Mouse (Mus musculus) urinary bladder, postnatal 4 days (tissue): ENCODE results near the gene Eef1g.
"Not testable (repeated sequence)": the region's sequence is repeated elsewhere in the genome, so short reads cannot be mapped to it uniquely, and the experiment has no call there.

Experiments used
- DNase-seq, 2 experiments: peaks; one replicate each; pipeline ENCODE4 v3.0.0; 2021 to 2022; ENCODE audit warnings: low spot score in 2 of 2

The Eef1g gene

GRCm38 (mm10) chr19:8944750-8945149 lies 22.1 kb upstream of the Eef1g start:
- DNase-seq: peak; percentile 71 to 82

GRCm38 (mm10) chr19:8945251-8945650 lies 21.6 kb upstream of the Eef1g start:
- DNase-seq: no peak

DNA sequence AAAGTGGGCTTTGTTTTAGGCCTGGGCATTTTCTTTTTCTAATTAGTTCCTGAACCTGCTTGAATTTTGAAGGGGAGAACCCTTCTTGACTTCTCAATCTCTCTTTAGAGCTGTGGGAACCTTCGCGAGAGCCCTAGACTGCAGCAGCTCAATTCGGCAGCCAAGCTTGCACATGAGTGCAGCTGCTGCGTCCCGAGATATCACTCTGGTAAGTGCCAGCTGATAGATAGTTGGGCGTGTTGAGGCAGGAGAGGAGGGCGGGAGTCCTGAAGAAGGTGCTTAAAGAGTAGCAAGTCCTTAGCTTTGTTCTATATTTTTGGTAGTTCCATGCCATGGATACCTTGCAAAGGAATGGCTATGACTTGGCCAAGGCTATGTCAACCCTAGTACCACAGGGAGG lies 19.9 kb upstream of the Eef1g start:
- DNase-seq: no peak

DNA sequence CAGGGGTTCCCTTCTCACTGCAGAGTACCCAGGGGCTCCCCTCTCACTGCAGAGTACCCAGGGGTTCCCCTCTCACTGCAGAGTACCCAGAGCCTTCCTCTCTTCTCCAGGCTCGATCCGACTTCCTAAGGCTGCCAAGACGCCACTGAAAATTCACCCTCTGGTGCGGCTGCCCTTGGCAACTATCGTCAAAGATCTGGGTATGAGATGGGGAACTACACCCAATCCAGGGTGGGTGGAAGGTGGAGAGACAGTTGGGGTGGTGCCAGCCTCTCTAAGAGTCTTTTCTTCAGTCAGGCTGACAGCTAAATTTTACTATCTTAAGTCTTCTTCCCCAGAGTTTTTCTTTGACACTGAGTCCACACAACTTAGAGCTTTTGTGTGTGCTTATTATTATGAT lies 16.7 kb upstream of the Eef1g start:
- DNase-seq: no peak

GRCm38 (mm10) chr19:8952241-8952640 lies 14.6 kb upstream of the Eef1g start:
- DNase-seq: no peak

DNA sequence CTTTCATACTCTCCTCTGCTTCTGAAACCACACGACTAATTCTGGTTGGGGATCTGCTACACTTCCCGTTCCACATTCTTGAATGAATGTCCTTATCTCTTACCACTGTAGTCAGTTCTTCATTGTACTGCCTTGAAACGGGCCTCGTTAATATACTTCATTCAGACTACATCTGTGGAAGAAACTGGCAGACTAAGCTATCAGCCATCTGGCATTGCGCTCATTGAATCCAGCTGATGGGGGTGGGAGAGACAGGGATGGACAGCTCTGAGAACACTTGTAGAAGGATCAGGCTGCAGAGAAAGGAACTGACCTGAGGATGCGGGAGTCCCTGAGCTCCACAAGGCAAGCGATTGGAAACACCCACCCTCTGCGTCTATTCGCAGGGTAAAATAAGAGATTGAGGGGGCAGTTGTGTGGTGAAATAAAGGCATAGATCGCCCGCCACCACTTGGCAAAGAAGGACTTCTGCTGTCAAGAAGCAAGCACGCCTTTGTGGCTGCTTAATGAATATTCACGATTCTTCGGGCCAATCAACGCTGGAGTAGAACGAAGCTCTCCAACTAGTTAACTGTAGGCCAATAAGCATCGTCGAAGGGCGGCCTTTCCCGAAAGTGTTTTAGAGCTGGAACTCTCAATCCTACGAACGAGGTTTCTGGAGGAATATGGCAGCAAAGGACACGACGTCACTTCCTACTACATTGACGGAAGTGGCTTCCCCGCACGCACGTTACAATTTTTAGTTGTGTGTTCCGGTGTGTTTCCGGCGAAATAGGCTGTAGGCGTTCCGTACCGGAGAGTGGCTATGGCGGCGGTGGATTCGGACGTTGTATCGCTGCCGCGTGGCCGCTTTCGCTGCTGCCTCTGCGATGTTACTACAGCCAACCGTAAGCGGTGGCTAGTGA lies 13.5 kb upstream of the Eef1g start, which contains the start of gene Tut1:
TSS of gene Tut1 (plus strand) at position 713 of the 905 bp plus-strand sequence.
- DNase-seq: peak; percentile 85

- DNase-seq: no peak
These were observed 12.7 kb upstream of the Eef1g start for GRCm38 (mm10) chr19:8954171-8954570.

DNA sequence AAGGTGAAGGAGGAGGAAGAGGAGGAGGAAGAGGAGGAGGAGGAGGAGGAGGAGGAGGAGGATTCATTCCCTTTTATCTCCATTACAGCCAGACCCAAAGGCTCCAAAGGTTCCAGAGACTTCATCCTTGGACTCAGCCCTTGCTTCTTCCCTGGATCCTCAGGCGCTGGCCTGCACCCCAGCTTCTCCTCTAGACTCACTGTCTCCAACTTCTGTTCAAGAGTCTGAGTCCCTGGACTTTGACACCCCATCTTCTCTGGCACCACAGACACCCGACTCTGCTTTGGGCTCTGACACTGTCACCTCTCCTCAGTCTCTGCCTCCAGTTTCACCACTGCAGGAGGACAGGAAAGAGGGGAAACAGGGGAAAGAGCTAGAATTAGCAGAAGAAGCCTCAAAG lies 4.6 kb upstream of the Eef1g start:
- no peak for DNase-seq

GRCm38 (mm10) chr19:8965075-8965474 lies 1.8 kb upstream of the Eef1g start:
- no peak for DNase-seq

- peak in 1 of 2 experiments; percentile 45 for DNase-seq
These were observed 1.1 kb upstream of the Eef1g start for GRCm38 (mm10) chr19:8965771-8966170.

- DNase-seq: no peak
These were observed 647 bp upstream of the Eef1g start for GRCm38 (mm10) chr19:8966198-8966589.

DNA sequence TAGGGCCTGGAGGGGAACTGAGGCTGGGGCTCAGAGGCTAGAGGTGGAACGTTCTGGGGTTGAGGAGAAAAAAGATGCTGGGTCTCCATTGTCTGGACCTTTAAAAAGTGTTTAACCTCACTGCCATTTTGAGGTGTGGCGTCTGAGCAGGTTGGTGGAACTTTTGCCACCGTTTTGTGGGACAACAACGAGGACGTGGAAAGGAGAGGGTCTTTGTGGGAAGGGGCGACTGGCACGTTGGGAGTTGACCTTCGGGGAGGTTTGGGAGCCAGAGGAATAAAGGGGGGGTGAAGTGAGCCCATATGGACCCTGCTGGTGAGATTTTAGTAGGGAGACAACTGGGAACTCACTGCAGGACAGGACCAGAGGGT lies 517 bp downstream of the Eef1g start:
- DNase-seq: no peak

DNA sequence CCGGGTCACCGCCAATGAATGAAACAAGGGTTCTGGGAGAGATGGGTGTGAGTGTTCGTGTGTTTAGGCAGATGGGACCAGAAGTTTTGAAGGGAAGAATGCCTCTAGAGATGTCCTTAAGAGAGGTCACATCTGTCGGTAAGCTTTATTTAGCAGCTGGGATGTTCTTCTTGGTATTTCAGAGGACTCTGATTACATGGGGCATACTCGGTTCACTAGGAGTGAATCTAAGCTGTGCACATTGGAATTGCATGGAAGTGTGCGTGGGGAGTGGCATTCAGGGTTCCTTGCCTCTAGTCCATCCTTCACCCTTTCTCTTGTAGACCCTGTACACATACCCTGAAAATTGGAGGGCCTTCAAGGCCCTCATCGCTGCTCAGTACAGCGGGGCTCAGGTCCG lies 1.1 kb downstream of the Eef1g start:
- DNase-seq: no peak

DNA sequence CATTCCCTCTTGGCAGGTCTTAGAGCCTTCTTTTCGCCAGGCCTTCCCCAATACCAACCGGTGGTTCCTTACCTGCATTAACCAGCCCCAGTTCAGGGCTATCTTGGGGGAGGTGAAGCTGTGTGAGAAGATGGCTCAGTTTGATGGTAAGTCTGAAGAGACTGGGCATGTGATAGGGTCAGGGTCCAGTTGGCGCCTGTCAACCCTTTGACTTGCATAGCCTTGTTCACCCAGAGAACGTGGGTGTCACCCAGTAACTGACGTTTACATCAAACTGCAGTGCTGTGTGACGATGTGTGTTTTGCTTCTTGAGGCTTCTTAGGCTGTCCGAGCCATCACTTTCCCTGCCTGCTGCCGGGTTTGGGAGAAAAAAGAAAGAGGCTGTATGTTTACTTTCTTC lies 5.7 kb downstream of the Eef1g start:
- not testable (repeated sequence) for DNase-seq

GRCm38 (mm10) chr19:8974638-8975037 lies 7.8 kb downstream of the Eef1g start:
- DNase-seq: no peak

DNA sequence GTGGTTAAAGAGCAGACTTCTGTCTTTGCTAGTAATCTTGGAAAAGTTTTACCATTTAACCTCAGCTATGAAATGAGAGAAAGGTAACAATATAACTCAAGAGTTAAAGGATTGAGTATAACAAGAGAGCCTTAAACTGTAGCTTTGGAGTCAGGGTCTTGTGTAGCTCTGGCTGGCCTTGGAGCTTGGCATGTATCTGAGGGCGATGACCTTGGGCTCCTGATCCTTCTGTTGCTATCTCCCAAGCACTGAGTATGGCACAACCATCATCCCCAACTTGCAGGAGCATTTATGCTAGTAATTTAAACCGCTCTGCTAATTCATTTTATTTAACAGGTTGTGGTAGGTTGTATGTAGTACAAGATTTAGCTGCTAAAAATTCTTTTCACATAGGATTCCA lies 8.7 kb downstream of the Eef1g start:
- no peak for DNase-seq

DNA sequence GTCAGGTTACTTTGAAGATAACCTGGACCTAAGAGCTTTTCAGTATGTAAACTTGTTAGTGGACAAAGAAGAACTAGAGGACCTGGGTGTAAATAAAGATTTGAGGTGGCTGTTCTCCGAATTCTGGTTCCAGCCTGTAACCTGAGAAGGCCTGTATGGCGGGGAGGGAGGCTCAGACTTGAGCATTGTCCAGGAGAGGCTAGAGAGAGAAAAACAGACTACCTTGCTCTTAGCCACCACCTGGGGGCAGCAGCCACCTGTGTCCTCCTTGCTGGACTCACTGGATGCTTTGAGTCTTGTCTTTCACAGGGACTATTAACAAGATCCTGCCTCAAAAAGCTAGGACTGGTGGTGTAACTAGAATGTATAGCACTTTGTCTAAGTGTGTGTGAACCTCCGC lies 9.7 kb downstream of the Eef1g start:
- peak in 1 of 2 experiments; percentile 46 for DNase-seq

GRCm38 (mm10) chr19:8980771-8981170 lies 13.9 kb downstream of the Eef1g start:
- DNase-seq: no peak

DNA sequence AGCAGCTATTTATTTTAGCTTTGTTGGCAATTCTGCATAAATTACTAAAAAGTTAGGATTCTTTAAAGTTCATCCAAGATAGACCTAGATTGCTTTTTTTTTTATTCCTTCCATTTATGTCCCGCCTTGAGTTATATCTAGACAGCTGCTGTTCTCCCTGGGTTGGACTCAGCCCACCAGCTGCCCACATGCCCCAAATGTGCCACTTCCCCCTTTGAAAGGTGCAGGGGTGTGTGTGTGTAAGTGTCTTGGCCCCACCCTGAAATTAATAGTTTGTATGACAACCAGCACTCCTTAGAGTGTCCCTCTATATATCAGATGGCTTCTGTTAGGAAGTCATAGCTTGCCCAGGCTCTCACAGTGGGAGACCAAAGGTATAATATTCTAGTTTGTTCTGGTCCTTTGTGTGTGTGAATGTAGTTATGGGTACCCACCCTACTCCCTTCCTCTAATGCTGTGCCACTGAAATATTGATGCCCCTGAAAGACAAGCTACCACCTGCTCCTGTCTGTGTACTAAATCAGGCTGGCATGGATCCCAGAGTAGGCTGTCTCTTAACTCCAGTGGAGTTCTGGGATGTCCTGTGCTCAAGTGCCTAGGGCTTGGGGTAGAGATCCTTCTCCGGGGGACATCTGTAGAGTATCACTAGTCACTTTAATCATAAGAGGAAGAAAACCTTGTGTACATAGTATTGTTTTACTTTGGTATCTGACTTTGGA lies 14.8 kb downstream of the Eef1g start:
- no peak for DNase-seq

- DNase-seq: no peak
These were observed 15.7 kb downstream of the Eef1g start for GRCm38 (mm10) chr19:8982303-8983149.

- peak in 1 of 2 experiments; percentile 47 for DNase-seq
These were observed 16.4 kb downstream of the Eef1g start for GRCm38 (mm10) chr19:8983150-8983650.
